Mouse (Mus musculus) stomach, postnatal 0 days (tissue): Measurements from ENCODE around the gene Ptcd1. TPM values are rescaled to one million over a fixed set of nuclear protein-coding genes. Genes with fewer than 3 reads are reported as not detected.

Experiments used
- ATAC-seq: fragments of 200-750 bp; cut with Nextera tagmentation; 2 replicates; pipeline ENCODE4 v1.8.0; 2017; ENCODE audit not compliant: low FRiP score, low TSS enrichment
- DNase-seq: peaks from one replicate; pipeline ENCODE4 v3.0.0-alpha.2; 2016; ENCODE audit warnings: low spot score
- H3K27ac ChIP-seq: fragments of 300-500 bp; sonication (generic); replicated peaks from 2 replicates; pipeline ENCODE4 v1.5.1; 2014; ENCODE audit warnings: mild to moderate bottlenecking, control low read depth
- H3K27me3 ChIP-seq: fragments of 300-500 bp; sonication (generic); 2 replicates; pipeline ENCODE4 v1.6.1; 2014; ENCODE audit warnings: low read length; ENCODE audit not compliant: control insufficient read depth, insufficient read depth
- H3K36me3 ChIP-seq: fragments of 300-500 bp; sonication (generic); 2 replicates; pipeline ENCODE4 v1.6.1; 2014; ENCODE audit warnings: low read length, mixed read lengths; ENCODE audit not compliant: control insufficient read depth, insufficient read depth
- H3K4me1 ChIP-seq: fragments of 300-500 bp; sonication (generic); replicated peaks from 2 replicates; pipeline ENCODE4 v1.6.1; 2014; ENCODE audit warnings: antibody characterized with exemption; ENCODE audit not compliant: control insufficient read depth, insufficient read depth
- H3K4me2 ChIP-seq: fragments of 300-500 bp; sonication (generic); replicated peaks from 2 replicates; pipeline ENCODE4 v1.6.1; 2014; ENCODE audit warnings: low read depth, mild to moderate bottlenecking, control low read depth, moderate library complexity
- H3K4me3 ChIP-seq: fragments of 300-500 bp; sonication (generic); 2 replicates; pipeline ENCODE4 v1.5.1; 2014; ENCODE audit warnings: low read depth, low read length, control low read depth
- H3K9ac ChIP-seq: fragments of 300-500 bp; sonication (generic); 2 replicates; pipeline ENCODE4 v1.6.1; 2014; ENCODE audit warnings: mild to moderate bottlenecking, low read length, control low read depth, mixed read lengths
- H3K9me3 ChIP-seq: fragments of 300-500 bp; sonication (generic); 2 replicates; pipeline ENCODE4 v1.6.1; 2016; ENCODE audit warnings: low read length; ENCODE audit not compliant: control insufficient read depth
- CTCF ChIP-seq: IDR thresholded peaks from 2 replicates; pipeline ENCODE4 v1.5.1; 2016; ENCODE audit warnings: antibody characterized with exemption, low read depth, mild to moderate bottlenecking, moderate library complexity
- EP300 ChIP-seq: optimal IDR thresholded peaks from 2 replicates; pipeline ENCODE3; 2016; ENCODE audit warnings: antibody characterized with exemption
- WGBS: fragments of 180-500 bp; shearing (Covaris S2); extraction: QIAGEN DNeasy Blood & Tissue Kit; methylation state at CpG from one replicate; pipeline ENCODE4 v1.1.7; 2014; 5-methylcytosine and 5-hydroxymethylcytosine counted together
- polyA plus RNA-seq: library from polyadenylated mRNA; unstranded; fragments of >200 nt; fragmentation: Nextera tagmentation; extraction: Ambion mirVana; gene quantifications from 2 replicates; pipeline ENCODE4 v1.2.1, GENCODE M21; 2015

Ptcd1 gene
- polyA plus RNA-seq, 1 experiment from 2014 or later, result 8.3 TPM

DNA sequence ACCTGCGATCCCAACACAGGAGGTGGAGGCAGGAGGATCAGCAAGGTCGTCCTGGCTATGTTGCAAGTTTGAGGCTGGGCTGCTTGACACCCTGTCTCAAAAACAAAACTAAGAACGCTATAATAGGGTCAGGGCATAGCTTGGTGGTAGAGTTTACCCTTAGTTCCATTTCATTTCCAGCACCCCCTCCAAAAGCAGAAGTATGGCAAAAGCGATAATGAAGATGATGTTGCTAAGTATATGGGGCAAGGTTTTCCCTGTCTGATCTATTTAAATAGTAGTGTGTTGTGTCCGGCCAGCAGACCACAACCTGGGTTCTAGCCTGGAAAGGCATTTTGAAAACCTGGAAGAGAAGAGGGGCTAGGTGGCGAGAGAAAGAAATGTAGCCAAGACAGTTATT, 41.0 kb upstream of the Ptcd1 start:
- H3K27me3 ChIP-seq, result no peaks in the 10 kb centered on the region
- no peaks in the 10 kb centered on the region for H3K9me3 ChIP-seq
- WGBS, result 83% methylated on average over 5 of the region's 6 CpGs
- no peak for DNase-seq
- no peak overlapping the region for H3K9ac ChIP-seq
- TF ChIP-seq CTCF, result no peak
- peaks cover 4% of the 10 kb centered on the region; the same call in 1 of the 2 replicates for H3K4me1 ChIP-seq
- H3K4me2 ChIP-seq, result no peak overlapping the region
- H3K27ac ChIP-seq, result no peak overlapping the region
- H3K36me3 ChIP-seq, result peaks cover 6% of the 10 kb centered on the region
- H3K4me3 ChIP-seq, result no peak overlapping the region
- no peak for ATAC-seq

GRCm38 (mm10) chr5:145207385-145207784, 40.5 kb upstream of the Ptcd1 start:
- H3K9me3 ChIP-seq, result no peaks in the 10 kb centered on the region
- ATAC-seq (no peak), DNase-seq (no peak)
- H3K4me2 ChIP-seq, result no peak overlapping the region
- no peak overlapping the region for H3K4me3 ChIP-seq
- H3K27me3 ChIP-seq, result no peaks in the 10 kb centered on the region
- TF ChIP-seq EP300, result no peak
- no peak for TF ChIP-seq CTCF
- H3K36me3 ChIP-seq, result peaks cover 4% of the 10 kb centered on the region
- H3K27ac ChIP-seq, result no peak overlapping the region
- H3K9ac ChIP-seq, result no peak overlapping the region
- H3K4me1 ChIP-seq, result peaks cover 4% of the 10 kb centered on the region; the same call in 1 of the 2 replicates
- 96% methylated on average over 6 of the region's 6 CpGs for WGBS

- Histone ChIP-seq H3K4me1 (peaks cover 4% of the 10 kb centered on the region; the same call in 1 of the 2 replicates), H3K9ac (peak overlapping the region; percentile 61), H3K9me3 (no peaks in the 10 kb centered on the region), H3K4me2 (peak overlapping the region; percentile 56), H3K4me3 (peak overlapping the region; percentile 62), H3K27me3 (no peaks in the 10 kb centered on the region), H3K36me3 (no peaks in the 10 kb centered on the region), H3K27ac (peak overlapping the region; percentile 53; the same call in 1 of the 2 replicates)
- whole genome bisulfite sequencing, result 10% methylated on average over 9 of the region's 9 CpGs
- DNase-seq (no peak), ATAC-seq (no peak)
- TF ChIP-seq EP300 (no peak), CTCF (no peak)
Measured at GRCm38 (mm10) chr5:145205041-145205440, 38.1 kb upstream of the Ptcd1 start.

GRCm38 (mm10) chr5:145203936-145204691, 37.2 kb upstream of the Ptcd1 start, which contains the start of gene Zkscan5:
Gene Zkscan5, plus strand, starts transcription at chr5:145204562.
- H3K4me1 ChIP-seq, result peaks cover 4% of the 10 kb centered on the region; the same call in 1 of the 2 replicates
- peak within 1 kb of the TSS; percentile 56 for H3K4me2 ChIP-seq
- H3K9me3 ChIP-seq, result no peaks in the 10 kb centered on the region
- no peaks in the 10 kb centered on the region for H3K36me3 ChIP-seq
- peak; percentile 98 for DNase-seq
- no peak for TF ChIP-seq EP300
- peak; percentile 41 for TF ChIP-seq CTCF
- WGBS, result 0% methylated on average over 22 of the region's 22 CpGs
- H3K9ac ChIP-seq, result peak within 1 kb of the TSS; percentile 61
- ATAC-seq, result peak; percentile 97
- peak within 1 kb of the TSS; percentile 62 for H3K4me3 ChIP-seq
- H3K27me3 ChIP-seq, result no peaks in the 10 kb centered on the region
- peak within 1 kb of the TSS; percentile 89 for H3K27ac ChIP-seq

DNA sequence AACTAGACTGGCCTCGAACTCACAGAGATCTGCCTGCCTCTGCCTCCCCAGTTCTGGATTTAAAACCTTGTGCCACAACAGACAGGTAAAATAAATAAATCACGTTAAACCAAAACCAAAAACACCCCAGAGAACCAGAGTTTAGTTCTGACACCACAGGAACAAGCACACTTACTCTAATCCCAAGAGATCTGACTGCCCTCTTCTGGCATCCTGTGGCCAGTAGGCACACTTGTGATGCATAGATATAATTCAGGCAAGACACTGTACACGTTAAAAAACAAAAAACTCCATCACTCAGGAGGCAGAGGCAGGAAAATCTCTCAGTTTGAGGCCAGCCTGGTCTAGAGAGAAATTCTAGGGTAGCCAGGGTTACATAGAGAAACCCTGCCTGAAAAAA, 35.5 kb upstream of the Ptcd1 start:
- ATAC-seq, result no peak
- no peak overlapping the region for H3K4me3 ChIP-seq
- 48% methylated on average over 3 of the region's 3 CpGs for WGBS
- no peak overlapping the region for H3K9ac ChIP-seq
- H3K36me3 ChIP-seq, result no peaks in the 10 kb centered on the region
- no peaks in the 10 kb centered on the region for H3K9me3 ChIP-seq
- TF ChIP-seq EP300 (no peak), CTCF (no peak; the same call in 1 of the 2 replicates)
- H3K27me3 ChIP-seq, result no peaks in the 10 kb centered on the region
- no peak for DNase-seq
- no peak overlapping the region for H3K27ac ChIP-seq
- peaks cover 4% of the 10 kb centered on the region; the same call in 1 of the 2 replicates for H3K4me1 ChIP-seq
- H3K4me2 ChIP-seq, result no peak overlapping the region
